Mouse (Mus musculus): ENCODE measurements at regions not wholly inside any gene's neighbourhood (a gene's known extent, or its start where the extent isn't known, plus 50 kb on each side); places are given as distances from the start of the nearest gene placed in this dataset.

- TF ChIP-seq CTCF (IDR thresholded peaks at IDR 0.05; ENCODE audit: low read depth) (no peak), EP300 (optimal IDR thresholded peaks at IDR 0.05) (no peak)
These were observed 207.5 kb upstream of the 4931417E11Rik start for GRCm38 (mm10) chr6:73676979-73677378.

Measured in stomach, postnatal 0 days (tissue).